Mouse (Mus musculus) kidney, adult 11 months (tissue): Measurements from ENCODE around the gene Gm4778.
"Not testable (repeated sequence)": the region's sequence is repeated elsewhere in the genome, so short reads cannot be mapped to it uniquely, and the experiment has no call there.

Experiments
- DNase-seq: peaks from one replicate; pipeline ENCODE4 v3.0.0; 2022

Gm4778 gene

DNA sequence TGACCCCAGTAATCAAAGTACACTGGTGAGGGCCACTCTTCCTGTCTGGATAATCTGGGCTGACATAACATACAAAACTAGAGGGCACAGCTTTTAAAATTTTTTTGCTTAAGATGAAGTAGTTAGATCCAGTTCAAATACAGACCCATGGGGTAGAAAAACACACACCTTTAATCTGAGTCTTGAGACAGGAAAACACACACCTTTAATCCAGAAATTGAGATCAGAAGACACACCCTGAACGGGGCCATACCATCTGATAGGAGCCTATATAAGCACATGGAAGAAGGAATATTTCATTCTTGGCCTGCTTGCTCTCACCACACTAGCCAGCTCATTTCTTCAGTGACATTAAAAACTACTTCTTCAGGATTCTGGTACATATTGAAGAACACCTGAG is at the start of gene Gm4778:
Gene Gm4778, plus strand, starts transcription at position 301 of the 400 bp plus-strand sequence.
- DNase-seq: not testable (repeated sequence)

DNA sequence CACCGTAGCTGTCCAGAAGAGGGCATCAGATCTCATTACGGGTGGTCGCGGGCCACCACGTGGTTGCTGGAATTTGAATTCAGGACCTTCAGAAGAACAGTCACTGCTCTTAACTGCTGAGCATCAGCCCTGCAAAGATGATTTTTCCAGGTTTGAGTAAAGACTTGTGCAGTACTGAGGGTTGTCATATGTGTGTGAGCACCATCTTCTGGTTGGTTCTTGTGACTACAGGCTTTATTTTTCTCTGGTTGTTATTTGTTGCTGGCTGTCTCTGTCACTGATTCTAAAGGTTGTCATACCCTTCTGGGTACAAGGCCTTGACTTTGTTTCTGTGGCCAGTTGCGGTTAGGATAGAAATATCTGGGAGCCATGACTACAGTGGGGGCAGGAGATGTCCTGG is 3.2 kb upstream of the Gm4778 start:
- no peak for DNase-seq

DNA sequence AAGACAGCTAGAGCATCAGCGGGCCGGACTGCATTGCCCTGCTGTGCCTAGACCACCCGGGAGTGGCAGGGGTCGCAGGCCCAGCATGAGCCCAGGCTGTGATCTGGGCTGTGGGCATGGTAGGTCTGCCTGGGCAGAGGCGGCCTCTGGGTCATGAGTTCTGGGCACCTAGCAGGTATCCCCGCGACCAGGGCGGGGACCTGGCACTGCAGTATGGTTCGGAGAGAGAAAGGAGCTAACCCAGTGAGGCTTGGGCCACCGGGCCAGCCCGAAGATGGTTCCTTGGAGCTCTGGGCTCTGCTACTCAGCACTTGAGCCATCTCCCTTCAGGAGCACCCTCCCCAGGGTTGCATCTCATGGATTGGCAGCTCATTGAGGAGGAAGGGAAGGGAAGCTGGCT is 12.2 kb downstream of the Gm4778 start:
- DNase-seq: no peak

DNA sequence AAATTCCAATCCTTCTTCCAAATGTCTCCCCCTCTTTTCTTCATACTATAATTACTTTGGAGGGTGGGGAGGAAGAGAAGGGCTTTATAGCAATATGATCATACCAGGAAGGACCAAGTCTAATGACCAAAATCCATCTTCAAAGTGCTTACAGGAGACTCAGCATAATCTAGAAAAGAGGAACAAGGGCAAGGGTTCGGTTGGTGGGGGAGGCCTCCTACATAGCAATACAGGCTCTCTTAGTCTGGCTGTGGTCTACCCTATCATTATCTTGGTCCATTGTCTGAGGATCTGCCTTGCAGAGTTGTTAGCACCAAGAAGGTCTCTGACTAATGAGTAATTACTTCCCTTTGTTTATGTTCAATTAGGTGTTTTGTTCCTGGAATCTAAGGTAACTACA is 41.6 kb downstream of the Gm4778 start:
- no peak for DNase-seq

DNA sequence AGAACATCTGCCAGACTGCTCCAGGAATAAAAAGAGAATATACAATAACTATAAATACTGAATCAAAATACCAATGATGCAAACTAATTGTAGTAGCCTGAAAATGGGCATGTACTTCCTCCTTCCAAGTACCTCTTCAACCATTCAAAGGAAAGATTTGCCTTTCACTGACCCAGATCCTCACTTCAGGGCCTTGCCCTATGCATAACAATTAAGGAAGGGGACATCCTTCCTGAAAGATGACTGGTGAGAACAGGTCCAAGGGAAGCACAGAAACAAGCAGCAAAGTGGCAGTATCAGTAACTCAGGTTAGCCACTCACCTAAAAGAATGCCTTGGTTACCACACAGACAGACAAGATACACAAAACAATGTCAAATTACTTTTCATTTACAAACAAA is 43.1 kb downstream of the Gm4778 start:
- no peak for DNase-seq

DNA sequence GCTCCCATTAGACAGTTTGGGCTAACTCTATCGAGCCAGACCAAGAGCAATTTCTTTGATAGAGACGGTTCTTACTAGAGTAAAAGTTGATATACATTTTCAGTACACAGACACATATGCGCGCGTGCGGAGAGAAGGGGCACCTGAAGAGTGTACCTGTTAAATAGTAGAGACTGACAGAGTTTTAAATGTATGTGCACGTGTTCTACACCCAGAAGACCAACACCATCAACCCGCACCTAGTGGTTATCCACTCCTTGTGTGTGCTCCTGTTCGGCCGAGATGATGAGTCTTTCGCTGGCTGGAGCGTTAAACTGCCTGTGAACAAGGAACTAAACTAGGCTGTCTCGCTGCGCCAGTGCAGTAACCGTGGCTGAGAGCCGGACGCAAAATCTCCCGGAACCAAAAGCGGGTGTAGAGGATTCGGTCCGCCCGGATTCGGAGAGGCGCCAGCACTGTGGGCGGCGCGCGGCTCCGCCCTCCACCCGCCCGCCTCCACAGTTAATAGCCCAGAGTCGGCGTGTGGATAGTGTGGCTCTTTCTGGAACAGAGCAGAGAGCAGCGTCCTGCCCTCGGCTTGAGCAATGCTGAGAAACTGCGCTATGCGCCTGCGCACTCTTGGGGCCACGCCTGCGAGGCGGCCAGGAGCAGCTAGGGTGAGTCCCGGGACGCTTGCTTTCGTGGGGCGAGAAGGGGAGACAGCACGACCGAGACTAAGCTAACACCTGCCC is 46.0 kb downstream of the Gm4778 start, which contains the start of gene Them4:
Gene Them4, plus strand, starts transcription at position 457 of the 731 bp plus-strand sequence.
- peak; percentile 98 for DNase-seq

DNA sequence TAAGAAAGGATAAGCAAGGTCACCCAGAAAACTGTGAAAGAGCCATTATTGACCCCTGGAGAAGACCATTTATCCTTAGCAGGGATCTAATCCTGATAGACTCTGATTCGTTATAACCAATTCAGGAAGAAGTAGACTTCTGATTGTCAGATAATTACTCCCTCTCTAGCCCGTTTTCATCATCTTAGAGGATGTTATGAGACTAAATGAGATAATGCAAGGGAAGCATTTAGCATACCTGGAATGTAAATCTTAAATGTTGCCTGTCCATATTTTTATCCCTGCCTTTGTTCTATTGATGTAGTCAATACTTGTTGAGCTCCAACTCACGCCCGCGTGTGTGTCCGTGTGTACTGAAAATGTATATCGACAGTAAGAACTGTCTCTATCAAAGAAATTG is 46.7 kb downstream of the Gm4778 start:
- DNase-seq: no peak

DNA sequence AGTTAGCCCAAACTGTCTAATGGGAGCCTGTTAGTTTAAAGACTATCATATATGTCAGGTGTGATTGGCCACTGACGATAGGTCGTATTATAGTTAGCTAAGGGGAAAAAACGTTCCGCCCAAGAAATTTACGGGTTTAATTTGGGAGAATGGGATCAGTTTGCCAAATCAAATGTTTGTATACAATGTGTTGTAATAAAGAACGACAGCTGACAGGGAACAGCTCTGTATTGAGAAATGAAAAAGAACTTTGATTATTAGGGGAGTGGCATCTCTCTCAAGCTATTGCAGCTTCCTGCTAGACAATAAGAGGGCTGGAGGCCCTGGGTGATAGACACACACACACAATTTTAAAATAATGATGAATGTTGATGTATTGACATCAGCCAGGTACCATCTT is 47.1 kb downstream of the Gm4778 start:
- no peak for DNase-seq

DNA sequence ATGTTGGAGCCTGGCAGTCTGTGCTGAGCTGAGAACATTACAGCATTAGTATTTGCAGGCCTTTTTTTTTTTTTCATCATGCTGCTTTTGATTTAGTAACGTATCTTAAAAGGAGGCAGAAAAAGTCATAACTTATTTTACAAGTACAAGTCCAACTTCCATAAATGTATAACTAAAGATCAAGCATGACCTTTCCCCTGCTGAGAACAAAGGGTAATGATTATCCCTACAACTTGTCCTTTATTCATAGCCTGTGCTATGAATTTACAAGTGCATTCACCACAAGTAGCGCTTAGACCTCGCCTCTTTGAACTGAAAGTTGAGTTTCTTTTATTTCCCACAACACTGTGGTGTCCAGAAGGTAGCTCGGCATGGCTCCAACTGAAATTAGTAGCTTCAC is 47.5 kb downstream of the Gm4778 start:
- DNase-seq: no peak
